Mouse (Mus musculus) megakaryocyte-erythroid progenitor cell, adult 5-6 weeks (primary cell): ENCODE results near the gene Hmgb1. TPM values are rescaled to one million over a fixed set of nuclear protein-coding genes. Genes with fewer than 3 reads are reported as not detected.

Experiments used
- ATAC-seq: replicated peaks from 2 replicates; pipeline ENCODE4 v1.8.0; 2016; ENCODE audit warnings: mild to moderate bottlenecking, inconsistent platforms; ENCODE audit not compliant: severe bottlenecking, poor library complexity, low FRiP score, low TSS enrichment
- total RNA-seq, 2 experiments: library from RNA; stranded (forward) in 1 of 2; stranded (reverse) in 1 of 2; fragments of 200-1000, 215-1000 nt in 1 of 2; fragments of >200 nt in 1 of 2; fragmentation: Nextera tagmentation in 1 of 2; gene quantifications; 2 replicates each; pipeline ENCODE4 v1.2.3; 2014 to 2017

Hmgb1 gene
- total RNA-seq, 2 experiments from 2014 or later = 835 to 1,199 TPM

- ATAC-seq = no peak
These were observed 103.8 kb downstream of the Hmgb1 start for GRCm38 (mm10) chr5:149080466-149080865.

GRCm38 (mm10) chr5:149079758-149080150 lies 104.5 kb downstream of the Hmgb1 start:
- peak; percentile 60; the same call in 1 of the 2 replicates for ATAC-seq

GRCm38 (mm10) chr5:149079018-149079757 lies 105.1 kb downstream of the Hmgb1 start:
- ATAC-seq = no peak

DNA sequence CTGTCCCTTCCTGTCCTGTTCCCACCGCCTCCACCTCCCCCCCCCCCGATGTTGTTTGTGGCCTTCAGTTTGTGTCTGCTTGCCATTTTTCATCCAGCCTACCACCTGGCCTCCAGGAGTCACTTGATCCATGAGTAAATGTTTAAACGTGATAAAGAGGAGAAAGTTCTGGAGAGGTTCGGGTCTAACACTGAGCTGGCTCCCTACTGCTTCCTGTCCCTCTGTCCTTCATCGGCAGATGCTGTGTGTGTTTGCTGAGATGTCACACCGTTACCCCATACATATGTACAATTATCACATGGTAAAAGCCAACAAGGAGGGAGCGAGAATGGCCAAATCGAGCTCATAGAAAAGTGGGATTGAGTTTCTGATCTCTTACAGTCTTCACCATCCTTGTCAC lies 107.2 kb downstream of the Hmgb1 start:
- no peak for ATAC-seq

DNA sequence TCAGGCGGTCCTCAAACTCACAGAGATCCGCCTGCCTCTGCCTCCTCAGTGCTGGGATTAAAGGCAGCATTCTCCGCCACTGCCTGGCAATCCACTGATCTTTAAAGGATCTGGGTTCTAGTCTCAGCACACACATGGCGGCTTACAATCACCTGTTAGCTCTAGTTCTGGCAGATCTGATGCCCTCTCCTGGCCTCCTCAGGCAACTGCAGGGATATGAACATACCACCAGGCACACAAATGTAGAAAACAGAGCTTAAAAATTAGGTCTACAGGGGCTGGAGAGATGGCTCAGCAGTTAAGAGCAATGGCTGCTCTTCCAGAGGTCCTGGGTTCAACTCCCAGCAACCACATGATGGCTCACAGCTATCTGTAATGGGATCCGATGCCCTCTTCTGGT lies 112.7 kb downstream of the Hmgb1 start:
- ATAC-seq = no peak

GRCm38 (mm10) chr5:149068745-149069144 lies 115.5 kb downstream of the Hmgb1 start:
- ATAC-seq = 0 out of 2 replicates have a peak, but pooled peaks have one; percentile 18

DNA sequence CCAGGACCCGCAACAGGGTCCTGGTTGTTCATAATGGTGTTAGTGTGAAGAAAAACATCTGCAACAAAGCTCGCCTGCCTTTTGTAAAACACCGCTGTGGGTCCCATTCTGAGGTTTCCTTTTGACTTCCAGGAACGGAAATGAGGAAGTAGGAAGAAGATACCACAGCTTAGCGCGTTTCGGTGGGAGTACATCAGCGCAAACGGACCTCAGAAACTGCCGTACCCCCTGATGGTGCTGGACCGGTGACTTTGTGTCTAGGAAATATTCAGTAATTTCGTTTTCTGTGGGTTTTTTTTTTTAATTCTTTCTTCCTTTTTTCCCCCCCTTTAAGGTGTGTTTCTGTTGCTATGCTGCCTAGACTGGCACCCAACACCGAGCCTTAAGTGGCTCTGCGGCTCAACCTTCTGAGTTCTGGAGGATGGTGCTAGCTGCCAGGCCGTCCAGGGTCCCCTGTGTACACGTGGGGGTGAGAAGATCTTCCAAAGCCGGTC lies 116.0 kb downstream of the Hmgb1 start:
- ATAC-seq = peak; percentile 60

DNA sequence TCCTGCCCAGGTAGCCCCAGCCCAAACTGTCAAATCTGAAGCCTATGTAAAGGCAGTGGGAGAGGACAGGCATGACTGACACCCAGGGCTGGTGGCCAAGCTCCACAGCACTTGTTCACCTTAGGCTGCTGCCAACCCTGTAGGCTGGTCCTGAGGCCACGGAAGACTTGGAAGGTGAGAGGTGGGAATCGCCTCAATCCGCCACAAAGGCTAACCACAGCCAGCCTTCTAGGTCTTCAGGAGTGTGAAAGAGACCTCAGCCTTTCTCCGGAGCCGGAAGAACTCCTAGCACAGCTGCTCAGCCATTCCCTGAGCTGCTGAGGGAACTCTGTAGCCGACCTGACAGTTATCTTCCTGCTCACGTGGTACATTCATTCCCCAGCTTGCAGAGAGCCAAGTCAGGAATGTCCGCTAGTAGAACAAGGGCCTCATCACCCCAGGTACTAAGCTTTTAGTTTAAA lies 116.8 kb downstream of the Hmgb1 start:
- peak; percentile 54 for ATAC-seq

GRCm38 (mm10) chr5:149062833-149063232 lies 121.5 kb downstream of the Hmgb1 start:
- ATAC-seq = no peak

DNA sequence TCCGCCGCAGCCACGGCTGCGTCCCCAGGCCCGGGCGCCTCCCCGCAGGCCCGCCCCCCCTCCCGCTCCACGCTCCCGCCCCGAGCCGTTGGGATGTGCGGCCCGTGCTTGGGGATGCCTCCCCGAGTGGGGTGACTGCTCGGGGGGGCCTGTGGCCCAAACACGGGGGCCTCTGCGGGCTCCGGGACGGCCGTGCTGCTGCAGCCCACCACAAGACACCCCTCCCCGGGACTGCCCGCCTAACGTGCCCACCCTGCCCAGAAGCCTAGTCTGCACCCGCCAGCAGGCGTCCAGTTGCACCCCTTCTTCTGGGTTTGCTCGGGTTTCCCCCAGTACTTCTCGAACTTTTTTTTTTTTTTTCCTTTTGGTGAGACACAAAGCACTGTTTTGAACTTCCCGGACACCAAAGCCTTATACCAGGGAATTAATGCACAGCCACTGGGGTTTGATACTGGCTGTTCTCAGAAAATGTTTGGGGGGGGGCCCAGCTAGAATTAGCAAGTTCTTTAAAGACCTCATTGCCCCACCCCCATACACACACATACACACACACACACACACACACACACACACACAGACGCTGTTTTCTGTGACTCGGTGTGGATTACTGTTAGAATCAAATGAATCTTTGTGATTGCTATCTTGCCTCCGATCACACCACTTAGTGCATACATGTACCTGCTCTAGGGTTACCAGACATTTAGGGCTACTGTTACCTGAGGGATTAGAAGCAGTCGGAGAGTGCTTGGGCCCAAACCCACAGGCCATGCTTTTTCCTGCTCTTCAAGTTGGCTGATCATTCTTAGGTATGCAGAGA lies 130.7 kb downstream of the Hmgb1 start:
- peak; percentile 26 for ATAC-seq

DNA sequence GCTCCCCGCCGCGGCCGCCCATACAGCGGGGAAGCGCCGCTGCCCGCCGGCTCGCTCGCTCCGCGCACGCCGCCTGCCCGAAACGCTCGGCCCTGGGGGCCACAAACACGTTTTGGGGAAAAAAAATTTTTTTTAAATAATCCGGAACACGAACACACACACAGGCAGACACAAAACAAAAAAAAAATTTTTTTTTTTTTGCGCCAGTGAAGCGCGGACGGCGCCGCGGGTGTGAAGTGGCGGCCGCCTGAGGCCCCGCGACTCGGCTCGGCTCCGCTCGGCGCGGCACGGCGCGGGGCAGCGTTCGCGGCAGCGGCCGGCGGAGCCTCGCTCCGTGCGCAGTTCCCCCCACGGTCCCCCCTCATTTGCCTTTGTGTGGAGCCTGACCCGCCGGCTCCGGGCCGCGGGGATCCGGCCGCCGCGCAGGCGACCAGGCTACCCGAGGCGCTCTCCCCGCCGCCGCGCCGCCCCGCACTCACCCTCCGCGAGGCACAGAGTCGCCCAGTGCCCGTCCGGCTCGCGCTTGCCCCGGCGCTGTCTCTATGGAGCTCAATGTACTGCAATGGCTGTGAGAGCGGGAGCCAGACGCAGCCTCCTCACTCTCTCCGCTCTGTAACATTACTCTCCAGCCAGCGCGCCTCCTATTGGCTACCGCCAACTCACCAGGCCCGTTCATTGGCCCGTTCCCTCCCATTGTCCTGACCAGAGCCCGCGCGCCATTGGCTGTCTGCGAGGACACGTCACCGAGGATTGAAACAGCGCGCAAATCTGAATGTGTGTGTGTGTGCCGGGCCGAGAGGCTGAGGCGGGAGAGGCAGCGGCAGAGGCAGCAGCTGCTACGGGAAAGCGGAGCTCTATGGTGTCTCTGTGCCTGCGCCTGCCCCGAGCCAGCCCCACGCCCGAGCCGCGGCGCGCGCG lies 131.6 kb downstream of the Hmgb1 start:
- peak; percentile 98 for ATAC-seq

- ATAC-seq = peak; percentile 16; the same call in 1 of the 2 replicates
These were observed 132.5 kb downstream of the Hmgb1 start for GRCm38 (mm10) chr5:149051571-149052420.

DNA sequence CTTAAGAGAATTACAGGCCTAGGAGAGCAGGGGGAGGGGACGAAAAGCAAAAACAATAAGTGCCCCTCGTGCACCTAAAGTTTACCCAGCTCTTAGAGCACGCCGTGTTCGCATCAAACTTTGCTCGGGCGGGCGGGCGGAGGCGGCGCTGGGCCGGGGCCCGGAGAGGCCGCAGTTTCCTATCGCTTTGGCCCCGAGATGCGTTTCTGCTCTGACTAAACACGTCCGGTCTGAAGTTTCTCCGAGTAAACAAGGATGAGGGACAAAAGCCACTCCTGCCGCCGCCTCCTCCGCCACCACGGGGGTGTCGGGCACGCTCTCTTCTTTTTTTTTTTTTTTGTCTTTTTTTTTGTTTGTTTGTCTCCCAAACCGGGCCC lies 133.1 kb downstream of the Hmgb1 start:
- ATAC-seq = no peak

DNA sequence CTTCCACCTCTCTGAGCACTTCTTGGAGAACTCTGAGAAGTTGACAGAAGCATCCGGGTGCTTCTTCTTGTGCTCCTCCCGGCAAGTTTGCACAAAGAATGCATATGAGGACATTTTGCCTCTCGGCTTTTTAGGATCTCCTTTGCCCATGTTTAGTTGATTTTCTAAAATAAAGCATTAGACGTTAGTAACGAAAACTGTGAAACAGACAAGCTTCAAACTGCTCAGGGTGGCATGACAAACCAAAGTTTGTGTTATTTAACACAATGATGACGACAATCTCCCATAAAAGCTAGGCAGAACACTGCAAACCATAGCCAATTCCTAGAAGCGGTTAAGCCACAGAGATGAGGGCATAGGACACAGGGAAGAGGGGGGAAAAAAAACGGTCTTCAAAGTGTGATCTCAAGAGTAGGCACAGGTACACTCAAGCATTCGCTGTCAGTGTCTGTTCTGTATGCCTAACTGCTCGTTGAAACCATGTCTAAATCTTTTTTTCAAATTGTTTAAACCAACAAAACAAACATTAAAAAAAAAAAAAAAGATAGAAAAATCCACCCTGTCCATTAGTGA lies 133.6 kb downstream of the Hmgb1 start:
- no peak for ATAC-seq

GRCm38 (mm10) chr5:149049435-149049834 lies 134.9 kb downstream of the Hmgb1 start:
- no peak for ATAC-seq

- ATAC-seq = no peak
These were observed 135.3 kb downstream of the Hmgb1 start for GRCm38 (mm10) chr5:149048961-149049360.

DNA sequence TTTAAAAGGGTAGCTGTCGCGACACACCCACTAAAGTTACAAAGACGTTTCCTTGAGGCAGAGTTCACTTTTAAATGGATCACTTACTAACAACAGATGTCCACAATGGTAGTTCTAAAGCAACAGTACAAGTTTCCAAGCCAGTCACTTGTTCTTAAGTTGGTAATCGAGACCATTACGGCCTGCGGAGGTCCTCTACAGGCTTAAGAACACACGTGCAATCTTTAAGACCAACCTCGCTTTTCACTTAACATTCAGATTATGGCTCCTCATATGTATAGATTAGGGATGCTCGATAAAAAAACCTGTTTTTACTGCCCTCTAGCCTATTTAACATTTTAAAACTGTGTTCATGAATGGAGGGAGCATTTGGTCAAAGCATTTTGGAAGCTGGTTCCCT lies 137.6 kb downstream of the Hmgb1 start:
- no peak for ATAC-seq

GRCm38 (mm10) chr5:149045470-149046085 lies 138.7 kb downstream of the Hmgb1 start:
- 0 out of 2 replicates have a peak, but pooled peaks have one; percentile 13 for ATAC-seq
